Mouse (Mus musculus): ENCODE data around the gene Nt5dc1.

- TF ChIP-seq CTCF (IDR thresholded peaks at IDR 0.05; ENCODE audit: low read depth) (no peak), EP300 (IDR thresholded peaks at IDR 0.05; ENCODE audit: low read depth) (no peak)
Observed at GRCm38 (mm10) chr10:34341014-34341413, 77.3 kb downstream of the Nt5dc1 start.

All from heart, postnatal 0 days (tissue).